ENCODE assay signal across 9 mouse cellular contexts in the genomic region with DNA sequence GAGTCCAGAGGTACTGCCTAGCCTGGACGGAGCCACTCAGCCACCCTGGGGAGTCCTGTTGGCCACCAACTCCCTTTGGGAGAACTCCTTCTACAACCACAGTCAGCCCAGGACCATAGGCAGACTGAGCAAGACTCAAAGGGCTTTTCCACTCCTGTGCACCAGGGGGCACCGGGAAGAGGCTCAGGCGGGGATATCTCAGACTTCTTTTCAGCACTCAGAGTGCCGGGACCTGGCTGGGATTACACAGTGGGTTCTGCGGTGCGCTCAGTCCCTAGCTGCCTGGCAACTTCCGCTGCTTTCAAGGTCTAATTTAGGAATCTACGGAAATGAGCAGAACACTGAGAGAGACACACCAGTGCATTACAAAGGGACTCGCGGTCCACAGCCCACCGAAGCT.
DNase-seq lines count a peak whose midpoint lies in the region; ATAC-seq and TF ChIP-seq lines count a peak whose summit lies in the region.
"Had no signal": no experiment of that assay in that cellular context is flagged by ENCODE, and none has a peak within 500 bp of the region (broad histone marks: within the 10 kb centered on the region; RNA-seq: fewer than 3 reads in every experiment).

No protein-coding gene starts in this region.

- no peaks in the 10 kb centered on the region for H3K9me3 ChIP-seq in heart, embryonic 12.5 days (replicated peaks)
- H3K9me3 ChIP-seq in stomach, postnatal 0 days (ENCODE audit: control insufficient read depth, low read length) = no peaks in the 10 kb centered on the region

- H3K36me3 ChIP-seq in heart, embryonic 12.5 days = no peaks in the 10 kb centered on the region
- no peaks in the 10 kb centered on the region for H3K36me3 ChIP-seq in stomach, postnatal 0 days (ENCODE audit: control insufficient read depth, insufficient read depth, low read length)

- WGBS in heart, embryonic 12.5 days = 15% methylated on average over 11 of the region's 11 CpGs
- 21% methylated on average over 11 of the region's 11 CpGs for WGBS in stomach, postnatal 0 days

- TF ChIP-seq EP300 in stomach, postnatal 0 days (optimal IDR thresholded peaks at IDR 0.05) = no peak

- H3K9ac ChIP-seq in heart, embryonic 12.5 days = no peak overlapping the region
- no peak overlapping the region for H3K9ac ChIP-seq in stomach, postnatal 0 days (ENCODE audit: low read length)

- H3K4me2 ChIP-seq in heart, embryonic 12.5 days = peak overlapping the region; percentile 59
- no peak overlapping the region for H3K4me2 ChIP-seq in stomach, postnatal 0 days (replicated peaks; ENCODE audit: low read depth)

- intact Hi-C loops in left cerebral cortex, postnatal 10 days (cut with DNase I) = loop anchor here (5.0 kb wide), 1 partner anchor 217 kb away; no protein-coding TSS in a partner anchor

- H3K27ac ChIP-seq in heart, embryonic 12.5 days (ENCODE audit: poor library complexity, severe bottlenecking) = no peak overlapping the region
- no peak overlapping the region for H3K27ac ChIP-seq in stomach, postnatal 0 days (replicated peaks)

- peaks cover 50% of the 10 kb centered on the region for H3K27me3 ChIP-seq in heart, embryonic 12.5 days (replicated peaks)
- H3K27me3 ChIP-seq in stomach, postnatal 0 days (ENCODE audit: control insufficient read depth, insufficient read depth, low read length) = no peaks in the 10 kb centered on the region

- 0 out of 2 replicates have a peak, but pooled peaks cover 10% of the 10 kb centered on the region for H3K4me1 ChIP-seq in heart, embryonic 12.5 days (replicated peaks)
- H3K4me1 ChIP-seq in stomach, postnatal 0 days (replicated peaks; ENCODE audit: control insufficient read depth, insufficient read depth) = no peaks in the 10 kb centered on the region

- H3K4me3 ChIP-seq in heart, embryonic 12.5 days = no peak overlapping the region
- H3K4me3 ChIP-seq in stomach, postnatal 0 days (ENCODE audit: low read depth, low read length) = no peak overlapping the region
- H3K4me3 ChIP-seq: erythroblast, embryonic 14.5 days had no signal

- ATAC-seq in heart, embryonic 12.5 days (ENCODE audit: insufficient number of reproducible peaks, low FRiP score) = peak; percentile 71; the same call in 1 of the 2 replicates
- peak; percentile 96 for ATAC-seq in megakaryocyte-erythroid progenitor cell, adult 5-6 weeks (replicated peaks; ENCODE audit: low FRiP score, low TSS enrichment, poor library complexity, severe bottlenecking)
- ATAC-seq in stomach, postnatal 0 days (ENCODE audit: low FRiP score, low TSS enrichment) = peak; percentile 69; the same call in 1 of the 2 replicates
- ATAC-seq in monocyte, adult 5-6 weeks (replicated peaks; ENCODE audit: insufficient number of reproducible peaks, low FRiP score, low TSS enrichment, poor library complexity, severe bottlenecking) = no peak

- peak; percentile 72 for TF ChIP-seq CTCF in stomach, postnatal 0 days (IDR thresholded peaks at IDR 0.05; ENCODE audit: low read depth)

- DNase-seq in left cerebral cortex, postnatal 10 days (ENCODE audit: extremely low spot score in 1 of 2, low spot score in 2 of 2) = peak; percentile 33 to 80
- DNase-seq in left cerebral cortex, adult 8-10 months (ENCODE audit: low spot score in 2 of 2) = no peak
- peak; percentile 26 for DNase-seq in brain, adult 2 months (ENCODE audit: low read depth, low spot score)
- DNase-seq in kidney, postnatal 25 days = peak; percentile 40 to 57
- DNase-seq in stomach, postnatal 0 days (ENCODE audit: low spot score) = peak; percentile 56

Comparison
In these comparisons a context has a peak if more than half of its experiments do, and no peak if none do; other contexts are left out.
1. DNase-seq: peak in left cerebral cortex, postnatal 10 days (2 of 2), brain, adult 2 months (single experiment), kidney, postnatal 25 days (2 of 2) and stomach, postnatal 0 days (single experiment); none in left cerebral cortex, adult 8-10 months (0 of 2).